Mouse (Mus musculus) limb, embryonic 11.5 days (tissue): ENCODE data around the gene Usf2. TPM values are rescaled to one million over a fixed set of nuclear protein-coding genes. Genes with fewer than 3 reads are reported as not detected.
A peak's percentile ranks its signal among the peaks of the same experiment; 100 is the strongest.
"Not testable (repeated sequence)": the region's sequence is repeated elsewhere in the genome, so short reads cannot be mapped to it uniquely, and the experiment has no call there.

ENCODE experiments used
- ATAC-seq: fragments of 200-750 bp; cut with Nextera tagmentation; 2 replicates; pipeline ENCODE4 v1.8.0; 2017; ENCODE audit warnings: low read depth; ENCODE audit not compliant: insufficient number of reproducible peaks, low FRiP score, low TSS enrichment
- DNase-seq: peaks from one replicate; pipeline ENCODE4 v3.0.0-alpha.2; 2015; ENCODE audit warnings: low spot score
- H3K27ac ChIP-seq: fragments of 300-500 bp; sonication (generic); replicated peaks from 2 replicates; pipeline ENCODE4 v1.5.1; 2014; ENCODE audit warnings: low read depth, mild to moderate bottlenecking, low read length
- H3K27me3 ChIP-seq: fragments of 300-500 bp; sonication (generic); 2 replicates; pipeline ENCODE4 v1.6.1; 2014; ENCODE audit warnings: mild to moderate bottlenecking, low read length, mixed read lengths; ENCODE audit not compliant: control insufficient read depth, insufficient read depth
- H3K36me3 ChIP-seq: fragments of 300-500 bp; sonication (generic); 2 replicates; pipeline ENCODE4 v1.6.1; 2014; ENCODE audit warnings: mild to moderate bottlenecking, low read length, moderate library complexity, mixed read lengths; ENCODE audit not compliant: control insufficient read depth, insufficient read depth
- H3K4me1 ChIP-seq: fragments of 300-500 bp; sonication (generic); 2 replicates; pipeline ENCODE4 v1.6.1; 2014; ENCODE audit warnings: low read length, mixed read lengths; ENCODE audit not compliant: control insufficient read depth, insufficient read depth
- H3K4me2 ChIP-seq: fragments of 300-500 bp; sonication (generic); 2 replicates; pipeline ENCODE4 v1.6.1; 2014; ENCODE audit warnings: low read depth, mild to moderate bottlenecking, moderate library complexity; ENCODE audit not compliant: severe bottlenecking
- H3K4me3 ChIP-seq: fragments of 300-500 bp; sonication (generic); 2 replicates; pipeline ENCODE4 v1.5.1; 2014; ENCODE audit warnings: low read depth, low read length
- H3K9ac ChIP-seq: fragments of 300-500 bp; sonication (generic); 2 replicates; pipeline ENCODE4 v1.6.1; 2014; ENCODE audit warnings: mild to moderate bottlenecking, low read length
- H3K9me3 ChIP-seq: fragments of 300-500 bp; sonication (generic); 2 replicates; pipeline ENCODE4 v1.6.1; 2016; ENCODE audit warnings: low read length; ENCODE audit not compliant: control insufficient read depth
- WGBS: fragments of 180-500 bp; shearing (Covaris S2); extraction: QIAGEN DNeasy Blood & Tissue Kit; methylation state at CpG from one replicate; pipeline ENCODE4 v1.1.7; 2014; 5-methylcytosine and 5-hydroxymethylcytosine counted together
- polyA plus RNA-seq: library from polyadenylated mRNA; unstranded; fragments of >200 nt; fragmentation: Nextera tagmentation; extraction: Ambion mirVana; gene quantifications from 2 replicates; pipeline ENCODE4 v1.2.1, GENCODE M21; 2014

Usf2 gene
- polyA plus RNA-seq, 1 experiment from 2014 or later = 29.7 TPM

GRCm38 (mm10) chr7:30955584-30956356 is 833 bp downstream of the Usf2 start:
- peak; percentile 68 for ATAC-seq
- H3K27me3 ChIP-seq = no peaks in the 10 kb centered on the region
- peaks cover 3% of the 10 kb centered on the region; the same call in 1 of the 2 replicates for H3K4me1 ChIP-seq
- peaks cover 20% of the 10 kb centered on the region for H3K36me3 ChIP-seq
- H3K4me2 ChIP-seq = peak overlapping the region; percentile 91
- peak overlapping the region; percentile 96 for H3K9ac ChIP-seq
- peak overlapping the region; percentile 97 for H3K27ac ChIP-seq
- peak; percentile 96 for DNase-seq
- no peaks in the 10 kb centered on the region for H3K9me3 ChIP-seq
- peak overlapping the region; percentile 83 for H3K4me3 ChIP-seq
- WGBS = under 1% methylated on average over 49 of the region's 64 CpGs

DNA sequence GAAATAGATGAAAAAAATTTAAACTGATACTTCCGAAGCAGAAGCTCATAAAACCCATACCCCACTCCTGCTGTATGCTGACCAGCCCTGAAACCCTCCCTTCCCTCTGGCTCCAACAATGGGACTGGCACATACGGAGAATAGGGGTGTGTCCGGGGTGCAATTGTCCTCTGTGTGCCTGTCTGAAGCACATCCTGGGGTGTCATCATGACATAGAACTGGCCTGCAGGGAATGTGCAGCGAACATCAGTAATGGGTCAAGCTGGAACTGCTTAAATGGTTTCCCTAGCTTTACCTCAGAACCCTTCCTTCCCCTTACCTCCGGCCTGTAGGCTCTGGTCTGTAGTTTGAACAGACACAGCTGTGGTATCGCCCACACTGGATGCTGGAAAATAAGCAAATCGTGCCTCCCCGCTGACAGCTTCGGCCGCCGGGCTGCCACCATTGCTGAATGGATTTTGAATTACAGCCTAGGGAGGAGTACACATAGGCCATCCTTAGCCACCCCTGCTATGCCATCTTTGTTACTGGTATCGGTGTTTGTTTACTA is 1.6 kb downstream of the Usf2 start:
- Histone ChIP-seq H3K27ac (no peak overlapping the region), H3K27me3 (no peaks in the 10 kb centered on the region), H3K9me3 (no peaks in the 10 kb centered on the region), H3K4me3 (peak overlapping the region; percentile 83), H3K4me1 (peaks cover 3% of the 10 kb centered on the region; the same call in 1 of the 2 replicates), H3K9ac (no peak overlapping the region), H3K36me3 (peaks cover 22% of the 10 kb centered on the region), H3K4me2 (peak overlapping the region; percentile 91; the same call in 1 of the 2 replicates)
- WGBS = 93% methylated on average over 12 of the region's 12 CpGs
- DNase-seq (no peak), ATAC-seq (no peak)

- WGBS = 91% methylated on average over 3 of the region's 3 CpGs
- Histone ChIP-seq H3K36me3 (peaks cover 25% of the 10 kb centered on the region), H3K4me2 (no peak overlapping the region)
Measured at GRCm38 (mm10) chr7:30954036-30954435, 2.6 kb downstream of the Usf2 start.

DNA sequence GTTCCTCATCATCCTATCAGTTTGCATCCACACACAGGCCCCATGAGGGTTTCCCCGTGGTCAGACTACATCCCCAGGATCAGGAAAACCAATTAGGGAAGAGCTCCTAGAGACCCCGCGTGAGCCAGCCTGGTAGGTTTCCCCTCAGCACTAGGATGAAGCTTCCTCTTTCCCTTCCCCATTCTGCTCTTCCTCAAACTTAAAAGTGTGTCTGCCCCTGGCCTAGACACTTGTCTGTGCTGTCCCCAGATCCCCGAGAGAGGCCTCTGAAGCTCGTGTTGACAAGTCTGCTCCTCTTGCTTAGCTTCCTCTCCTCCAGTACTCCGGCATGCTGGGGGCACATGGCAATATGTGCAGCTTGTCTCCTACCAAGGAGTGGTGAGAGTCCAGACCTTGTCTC is 3.1 kb downstream of the Usf2 start:
- no peak overlapping the region for H3K27ac ChIP-seq
- no peak for ATAC-seq
- no peak overlapping the region for H3K4me3 ChIP-seq
- H3K36me3 ChIP-seq = peaks cover 26% of the 10 kb centered on the region
- H3K9ac ChIP-seq = no peak overlapping the region
- WGBS = 85% methylated on average over 6 of the region's 6 CpGs
- H3K27me3 ChIP-seq = no peaks in the 10 kb centered on the region
- H3K4me1 ChIP-seq = peaks cover 3% of the 10 kb centered on the region; the same call in 1 of the 2 replicates
- H3K9me3 ChIP-seq = no peaks in the 10 kb centered on the region
- DNase-seq = no peak
- H3K4me2 ChIP-seq = no peak overlapping the region

More at GRCm38 (mm10) chr7:30954036-30954435, 2.6 kb downstream of the Usf2 start:
- Histone ChIP-seq H3K27me3 (no peaks in the 10 kb centered on the region), H3K9ac (no peak overlapping the region), H3K4me1 (peaks cover 3% of the 10 kb centered on the region; the same call in 1 of the 2 replicates), H3K4me3 (no peak overlapping the region), H3K9me3 (no peaks in the 10 kb centered on the region), H3K27ac (no peak overlapping the region)
- ATAC-seq (no peak), DNase-seq (no peak)

DNA sequence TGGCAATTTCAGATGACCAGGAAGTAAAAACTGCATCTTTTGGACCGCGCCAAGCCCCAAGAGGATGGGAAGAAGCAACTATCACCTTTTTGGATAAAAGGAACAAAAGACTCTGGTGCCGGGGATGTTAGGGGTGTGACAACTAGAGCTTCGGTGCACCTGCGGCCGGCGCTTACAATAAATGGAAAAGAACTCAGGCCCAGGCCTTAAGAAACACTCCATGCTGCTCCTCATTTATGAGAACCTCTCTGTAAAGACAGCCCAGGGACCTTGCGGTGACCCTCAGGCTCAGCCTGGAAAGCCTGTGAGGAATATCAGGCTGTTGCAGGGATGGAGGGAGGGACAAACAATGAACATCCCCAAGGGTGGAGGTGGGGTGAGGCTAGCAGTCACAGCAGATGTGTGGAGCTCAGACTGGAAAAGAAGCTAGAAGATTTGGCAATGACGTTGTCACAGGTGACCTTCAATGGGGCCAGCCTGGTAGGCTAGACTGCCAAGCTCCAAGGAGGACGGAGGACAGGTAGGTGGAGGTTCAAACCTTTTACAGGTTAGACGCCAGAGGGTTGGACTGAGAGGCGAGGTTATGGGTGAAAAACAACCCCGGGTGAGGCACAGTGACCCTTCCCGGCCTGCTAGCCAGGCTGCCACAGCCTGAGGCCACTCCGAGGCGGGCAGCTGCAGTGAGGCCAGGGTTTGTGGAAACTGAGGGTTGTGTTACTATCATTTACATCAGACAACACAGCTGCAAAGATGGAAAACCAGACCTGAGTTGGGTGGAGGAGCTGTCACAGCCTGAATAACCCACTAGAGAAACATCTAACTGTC is 4.0 kb downstream of the Usf2 start:
- Histone ChIP-seq H3K4me3 (no peak overlapping the region), H3K4me1 (no peaks in the 10 kb centered on the region), H3K9me3 (no peaks in the 10 kb centered on the region), H3K9ac (no peak overlapping the region), H3K36me3 (peaks cover 26% of the 10 kb centered on the region), H3K27me3 (no peaks in the 10 kb centered on the region), H3K4me2 (no peak overlapping the region), H3K27ac (no peak overlapping the region)
- WGBS = 93% methylated on average over 16 of the region's 16 CpGs
- no peak for ATAC-seq
- DNase-seq = no peak

DNA sequence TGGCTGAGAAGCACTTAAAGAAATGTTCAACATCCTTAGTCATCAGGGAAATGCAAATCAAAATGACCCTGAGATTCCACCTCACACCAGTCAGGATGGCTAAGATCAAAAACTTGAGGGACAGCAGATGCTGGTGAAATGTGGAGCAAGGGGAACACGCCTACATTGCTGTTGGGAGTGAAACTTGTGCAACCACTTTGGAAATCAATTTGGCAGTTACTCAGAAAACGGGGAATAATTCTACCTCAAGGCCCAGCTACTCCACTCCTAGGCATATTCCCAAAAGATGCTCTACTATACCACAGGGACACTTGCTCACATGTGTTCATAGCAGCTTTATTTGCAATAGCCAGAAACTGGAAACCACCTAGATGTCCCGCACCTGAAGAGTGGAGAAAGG is 6.7 kb downstream of the Usf2 start:
- not testable (repeated sequence) for H3K9me3 ChIP-seq, H3K4me1 ChIP-seq, ATAC-seq, DNase-seq, H3K27ac ChIP-seq, H3K4me3 ChIP-seq, H3K4me2 ChIP-seq, H3K27me3 ChIP-seq, H3K9ac ChIP-seq
- WGBS = 86% methylated on average over 3 of the region's 3 CpGs
- peaks cover 26% of the 10 kb centered on the region for H3K36me3 ChIP-seq

DNA sequence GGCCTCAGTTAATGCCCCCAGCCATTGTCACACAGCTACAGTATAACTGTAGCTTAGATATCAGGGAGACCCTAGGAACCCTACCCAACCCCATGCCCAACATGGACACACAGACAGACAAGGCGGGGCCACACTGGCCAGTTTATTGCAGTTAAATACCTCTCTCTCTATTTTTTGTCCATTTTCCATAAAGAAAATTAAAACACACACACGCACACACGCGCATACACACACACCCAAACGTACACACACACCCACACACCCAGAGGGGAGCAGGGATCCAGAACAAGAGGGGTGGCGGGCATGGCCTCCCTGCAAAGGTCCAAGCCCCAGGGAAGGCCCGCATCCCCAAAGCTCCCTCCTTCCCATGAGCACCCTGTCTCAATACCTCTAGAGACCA is 10.7 kb downstream of the Usf2 start:
- Histone ChIP-seq H3K9me3 (no peaks in the 10 kb centered on the region), H3K9ac (no peak overlapping the region), H3K27ac (no peak overlapping the region), H3K27me3 (no peaks in the 10 kb centered on the region), H3K4me1 (no peaks in the 10 kb centered on the region), H3K4me3 (no peak overlapping the region), H3K36me3 (peaks cover 7% of the 10 kb centered on the region; the same call in 1 of the 2 replicates), H3K4me2 (no peak overlapping the region)
- ATAC-seq = no peak
- DNase-seq = no peak
- 94% methylated on average over 7 of the region's 7 CpGs for WGBS

DNA sequence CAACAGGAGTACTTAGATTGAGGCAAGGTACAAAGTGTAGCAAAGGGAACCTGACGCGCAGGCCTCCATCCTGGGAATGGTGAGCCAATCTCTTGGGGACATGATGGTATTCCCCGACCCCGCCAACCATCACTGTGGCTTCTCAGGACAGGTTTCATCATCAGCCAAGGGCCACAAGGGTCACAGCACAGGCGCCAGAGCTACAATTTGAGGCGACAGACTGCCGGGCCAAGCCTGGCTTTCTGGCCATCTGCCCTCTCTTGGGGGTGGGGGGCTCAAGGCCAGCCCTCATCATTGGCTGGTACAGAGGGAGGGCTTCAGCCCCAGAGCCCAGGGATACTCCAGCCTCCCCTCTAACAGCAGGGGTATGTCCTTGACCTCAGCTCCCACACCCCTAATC is 11.1 kb downstream of the Usf2 start:
- not testable (repeated sequence) for H3K9ac ChIP-seq, H3K27ac ChIP-seq, H3K4me1 ChIP-seq, H3K4me3 ChIP-seq, H3K36me3 ChIP-seq, ATAC-seq, H3K4me2 ChIP-seq, H3K9me3 ChIP-seq, DNase-seq, H3K27me3 ChIP-seq
- WGBS = 92% methylated on average over 7 of the region's 7 CpGs
